Mouse (Mus musculus) limb, embryonic 11.5 days (tissue): ENCODE data around the gene Angptl6. TPM values are rescaled to one million over a fixed set of nuclear protein-coding genes. Genes with fewer than 3 reads are reported as not detected.

Experiments
- ATAC-seq: fragments of 200-750 bp; cut with Nextera tagmentation; 2 replicates; pipeline ENCODE4 v1.8.0; 2017; ENCODE audit warnings: low read depth; ENCODE audit not compliant: insufficient number of reproducible peaks, low FRiP score, low TSS enrichment
- DNase-seq: peaks from one replicate; pipeline ENCODE4 v3.0.0-alpha.2; 2015; ENCODE audit warnings: low spot score
- H3K27ac ChIP-seq: fragments of 300-500 bp; sonication (generic); replicated peaks from 2 replicates; pipeline ENCODE4 v1.5.1; 2014; ENCODE audit warnings: low read depth, mild to moderate bottlenecking, low read length
- H3K27me3 ChIP-seq: fragments of 300-500 bp; sonication (generic); 2 replicates; pipeline ENCODE4 v1.6.1; 2014; ENCODE audit warnings: mild to moderate bottlenecking, low read length, mixed read lengths; ENCODE audit not compliant: control insufficient read depth, insufficient read depth
- H3K36me3 ChIP-seq: fragments of 300-500 bp; sonication (generic); 2 replicates; pipeline ENCODE4 v1.6.1; 2014; ENCODE audit warnings: mild to moderate bottlenecking, low read length, moderate library complexity, mixed read lengths; ENCODE audit not compliant: control insufficient read depth, insufficient read depth
- H3K4me1 ChIP-seq: fragments of 300-500 bp; sonication (generic); 2 replicates; pipeline ENCODE4 v1.6.1; 2014; ENCODE audit warnings: low read length, mixed read lengths; ENCODE audit not compliant: control insufficient read depth, insufficient read depth
- H3K4me2 ChIP-seq: fragments of 300-500 bp; sonication (generic); 2 replicates; pipeline ENCODE4 v1.6.1; 2014; ENCODE audit warnings: low read depth, mild to moderate bottlenecking, moderate library complexity; ENCODE audit not compliant: severe bottlenecking
- H3K4me3 ChIP-seq: fragments of 300-500 bp; sonication (generic); 2 replicates; pipeline ENCODE4 v1.5.1; 2014; ENCODE audit warnings: low read depth, low read length
- H3K9ac ChIP-seq: fragments of 300-500 bp; sonication (generic); 2 replicates; pipeline ENCODE4 v1.6.1; 2014; ENCODE audit warnings: mild to moderate bottlenecking, low read length
- H3K9me3 ChIP-seq: fragments of 300-500 bp; sonication (generic); 2 replicates; pipeline ENCODE4 v1.6.1; 2016; ENCODE audit warnings: low read length; ENCODE audit not compliant: control insufficient read depth
- WGBS: fragments of 180-500 bp; shearing (Covaris S2); extraction: QIAGEN DNeasy Blood & Tissue Kit; methylation state at CpG from one replicate; pipeline ENCODE4 v1.1.7; 2014; 5-methylcytosine and 5-hydroxymethylcytosine counted together
- polyA plus RNA-seq: library from polyadenylated mRNA; unstranded; fragments of >200 nt; fragmentation: Nextera tagmentation; extraction: Ambion mirVana; gene quantifications from 2 replicates; pipeline ENCODE4 v1.2.1, GENCODE M21; 2014

Gene Angptl6
- polyA plus RNA-seq, 1 experiment from 2014 or later, result 2.6 TPM

- no peaks in the 10 kb centered on the region for H3K9me3 ChIP-seq
- no peak overlapping the region for H3K4me2 ChIP-seq
- 0 out of 2 replicates have a peak, but pooled peaks cover 4% of the 10 kb centered on the region for H3K27me3 ChIP-seq
- DNase-seq (no peak), ATAC-seq (no peak)
- WGBS, result 75% methylated on average over 8 of the region's 9 CpGs
- no peak overlapping the region for H3K27ac ChIP-seq
- H3K9ac ChIP-seq, result no peak overlapping the region
- H3K4me3 ChIP-seq, result no peak overlapping the region
- H3K4me1 ChIP-seq, result no peaks in the 10 kb centered on the region
- no peaks in the 10 kb centered on the region for H3K36me3 ChIP-seq
Observed at GRCm38 (mm10) chr9:20876318-20877117, 3.0 kb downstream of the Angptl6 start.

DNA sequence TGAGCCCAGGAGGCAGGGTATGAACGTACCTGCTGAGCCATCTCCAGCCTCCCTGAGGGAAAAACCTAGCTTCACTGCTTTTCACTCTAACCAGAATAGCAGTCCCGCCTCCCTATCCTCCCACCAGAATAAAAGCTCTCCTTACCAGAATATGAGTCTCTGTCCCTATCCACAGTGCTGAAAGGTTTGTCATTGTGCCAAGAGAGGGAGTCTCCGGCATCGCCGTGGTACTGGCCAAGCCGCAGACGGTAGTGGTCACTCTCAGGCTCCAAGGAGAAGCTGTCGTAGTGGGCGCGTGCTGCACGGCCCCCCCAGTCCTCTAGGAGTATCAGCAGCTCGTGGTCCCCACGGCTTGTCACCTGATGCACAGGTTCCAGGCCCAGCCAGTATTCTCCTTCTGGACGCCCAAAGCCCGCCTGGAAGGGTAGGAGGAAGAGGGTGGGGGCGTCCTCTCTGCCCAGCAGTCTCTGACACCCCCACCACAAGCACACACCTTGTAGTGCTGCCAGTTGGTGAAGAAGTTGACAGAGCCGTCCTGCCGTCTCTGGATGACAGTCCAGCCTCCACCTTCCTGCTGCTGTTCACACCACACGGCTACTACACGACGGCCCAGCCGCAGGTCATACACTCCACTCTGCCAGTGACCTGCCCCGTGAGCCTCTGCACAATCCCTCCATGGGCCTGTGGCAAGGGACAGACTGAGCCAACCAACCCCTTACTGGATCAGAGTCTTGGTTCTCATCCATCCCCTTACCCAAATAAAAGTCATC is 4.3 kb downstream of the Angptl6 start:
- Histone ChIP-seq H3K36me3 (no peaks in the 10 kb centered on the region), H3K27me3 (peaks cover 7% of the 10 kb centered on the region; the same call in 1 of the 2 replicates), H3K4me3 (no peak overlapping the region), H3K27ac (no peak overlapping the region), H3K9me3 (no peaks in the 10 kb centered on the region), H3K4me1 (no peaks in the 10 kb centered on the region), H3K9ac (no peak overlapping the region), H3K4me2 (no peak overlapping the region)
- DNase-seq, result no peak
- 63% methylated on average over 23 of the region's 23 CpGs for WGBS
- no peak for ATAC-seq

- H3K27me3 ChIP-seq, result peaks cover 24% of the 10 kb centered on the region
- H3K4me3 ChIP-seq, result no peak overlapping the region
- no peaks in the 10 kb centered on the region for H3K4me1 ChIP-seq
- H3K9me3 ChIP-seq, result no peaks in the 10 kb centered on the region
- no peaks in the 10 kb centered on the region for H3K36me3 ChIP-seq
- DNase-seq (no peak), ATAC-seq (no peak)
- no peak overlapping the region for H3K27ac ChIP-seq
- H3K9ac ChIP-seq, result no peak overlapping the region
- no peak overlapping the region for H3K4me2 ChIP-seq
- 88% methylated on average over 12 of the region's 12 CpGs for WGBS
Observed at GRCm38 (mm10) chr9:20873521-20873920, 6.0 kb downstream of the Angptl6 start.

GRCm38 (mm10) chr9:20872991-20873390 is 6.5 kb downstream of the Angptl6 start:
- H3K9ac ChIP-seq, result no peak overlapping the region
- no peak overlapping the region for H3K27ac ChIP-seq
- H3K4me2 ChIP-seq, result no peak overlapping the region
- WGBS, result 87% methylated on average over 8 of the region's 10 CpGs
- no peak overlapping the region for H3K4me3 ChIP-seq
- peaks cover 29% of the 10 kb centered on the region for H3K27me3 ChIP-seq
- H3K9me3 ChIP-seq, result no peaks in the 10 kb centered on the region
- ATAC-seq, result no peak
- H3K36me3 ChIP-seq, result no peaks in the 10 kb centered on the region
- no peaks in the 10 kb centered on the region for H3K4me1 ChIP-seq
- no peak for DNase-seq

GRCm38 (mm10) chr9:20870211-20871173 is 9.0 kb downstream of the Angptl6 start:
- peaks cover 38% of the 10 kb centered on the region for H3K27me3 ChIP-seq
- H3K27ac ChIP-seq, result no peak overlapping the region
- H3K4me3 ChIP-seq, result no peak overlapping the region
- H3K9me3 ChIP-seq, result no peaks in the 10 kb centered on the region
- H3K9ac ChIP-seq, result no peak overlapping the region
- no peaks in the 10 kb centered on the region for H3K36me3 ChIP-seq
- DNase-seq (no peak), ATAC-seq (no peak)
- WGBS, result 81% methylated on average over 12 of the region's 12 CpGs
- H3K4me1 ChIP-seq, result no peaks in the 10 kb centered on the region
- H3K4me2 ChIP-seq, result no peak overlapping the region

DNA sequence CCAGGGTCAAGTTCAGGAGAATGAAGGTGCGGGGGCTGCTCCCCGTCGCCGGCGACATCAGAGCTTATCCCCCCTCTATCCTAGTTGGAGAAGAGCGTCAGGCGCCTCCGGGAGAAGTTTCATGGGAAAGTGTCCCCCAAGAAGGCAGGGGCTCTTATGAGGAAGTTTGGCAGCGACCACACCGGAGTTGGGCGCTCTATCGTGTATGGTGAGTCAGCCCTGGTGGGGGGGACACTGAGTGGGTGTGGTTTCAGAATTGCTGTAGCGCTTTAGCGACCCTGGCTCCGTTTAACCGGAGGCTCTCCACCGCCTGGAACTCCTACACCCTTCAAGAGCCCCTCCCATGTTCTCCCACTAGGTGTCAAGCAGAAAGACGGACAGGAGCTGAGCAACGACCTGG is 10.3 kb downstream of the Angptl6 start:
- H3K9me3 ChIP-seq, result no peaks in the 10 kb centered on the region
- H3K9ac ChIP-seq, result no peak overlapping the region
- DNase-seq (no peak), ATAC-seq (no peak)
- no peaks in the 10 kb centered on the region for H3K36me3 ChIP-seq
- no peaks in the 10 kb centered on the region for H3K4me1 ChIP-seq
- WGBS, result 4% methylated on average over 19 of the region's 19 CpGs
- peak overlapping the region; percentile 28 for H3K4me3 ChIP-seq
- H3K27ac ChIP-seq, result no peak overlapping the region
- H3K4me2 ChIP-seq, result peak overlapping the region; percentile 37
- peaks cover 35% of the 10 kb centered on the region for H3K27me3 ChIP-seq

GRCm38 (mm10) chr9:20868448-20869001 is 11.0 kb downstream of the Angptl6 start, which contains the start of gene A230050P20Rik:
TSS of gene A230050P20Rik (plus strand) at chr9:20868642.
- no peaks in the 10 kb centered on the region for H3K36me3 ChIP-seq
- H3K9me3 ChIP-seq, result no peaks in the 10 kb centered on the region
- DNase-seq (peak; percentile 36), ATAC-seq (no peak)
- H3K4me2 ChIP-seq, result peak within 1 kb of the TSS; percentile 37
- peaks cover 35% of the 10 kb centered on the region for H3K27me3 ChIP-seq
- peak within 1 kb of the TSS; percentile 28 for H3K4me3 ChIP-seq
- H3K9ac ChIP-seq, result no peak within 1 kb of the TSS
- no peak within 1 kb of the TSS for H3K27ac ChIP-seq
- no peaks in the 10 kb centered on the region for H3K4me1 ChIP-seq
- 11% methylated on average over 50 of the region's 53 CpGs for WGBS
